Mouse (Mus musculus) c-Kit-positive CD71-positive TER-119-positive erythroid progenitor cells, embryonic 14.5 days (primary cell): ENCODE data around the gene Golga7b.
A peak's percentile ranks its signal among the peaks of the same experiment; 100 is the strongest.

ENCODE experiments used
- DNase-seq: peaks from one replicate; pipeline ENCODE4 v3.0.0-alpha.2; 2013; ENCODE audit warnings: low spot score

Golga7b gene

GRCm38 (mm10) chr19:42247519-42247918 lies at the start of gene Golga7b:
TSS of gene Golga7b (plus strand) at chr19:42247574.
- DNase-seq: no peak

GRCm38 (mm10) chr19:42198026-42198425 lies 49.3 kb upstream of the Golga7b start:
- no peak for DNase-seq

GRCm38 (mm10) chr19:42201696-42202381 lies 45.5 kb upstream of the Golga7b start, which contains the start of gene Sfrp5:
TSS of gene Sfrp5 (minus strand) at chr19:42202252.
- DNase-seq: no peak

- no peak for DNase-seq
Measured at GRCm38 (mm10) chr19:42202467-42202866, 44.9 kb upstream of the Golga7b start.

- no peak for DNase-seq
Measured at GRCm38 (mm10) chr19:42204306-42204705, 43.1 kb upstream of the Golga7b start.

- DNase-seq: no peak
Measured at GRCm38 (mm10) chr19:42205201-42205600, 42.2 kb upstream of the Golga7b start.

- DNase-seq: no peak
Measured at GRCm38 (mm10) chr19:42209485-42209884, 37.9 kb upstream of the Golga7b start.

- DNase-seq: no peak
Measured at GRCm38 (mm10) chr19:42209976-42210375, 37.4 kb upstream of the Golga7b start.

- DNase-seq: no peak
Measured at GRCm38 (mm10) chr19:42211936-42212335, 35.4 kb upstream of the Golga7b start.

- no peak for DNase-seq
Measured at GRCm38 (mm10) chr19:42214601-42215000, 32.8 kb upstream of the Golga7b start.

- no peak for DNase-seq
Measured at GRCm38 (mm10) chr19:42216699-42217373, 30.5 kb upstream of the Golga7b start.

- DNase-seq: no peak
Measured at GRCm38 (mm10) chr19:42217374-42217763, 30.0 kb upstream of the Golga7b start.

- DNase-seq: no peak
Measured at GRCm38 (mm10) chr19:42226451-42226850, 20.9 kb upstream of the Golga7b start.

GRCm38 (mm10) chr19:42229499-42230287 lies 17.7 kb upstream of the Golga7b start:
- DNase-seq: no peak

GRCm38 (mm10) chr19:42230288-42230568 lies 17.1 kb upstream of the Golga7b start:
- DNase-seq: peak; percentile 60

GRCm38 (mm10) chr19:42230986-42231385 lies 16.4 kb upstream of the Golga7b start:
- no peak for DNase-seq

- no peak for DNase-seq
Measured at GRCm38 (mm10) chr19:42237602-42238340, 9.6 kb upstream of the Golga7b start.

GRCm38 (mm10) chr19:42238341-42238715 lies 9.0 kb upstream of the Golga7b start:
- DNase-seq: no peak

- DNase-seq: no peak
Measured at GRCm38 (mm10) chr19:42240881-42241280, 6.5 kb upstream of the Golga7b start.

GRCm38 (mm10) chr19:42243401-42243800 lies 4.0 kb upstream of the Golga7b start:
- no peak for DNase-seq

GRCm38 (mm10) chr19:42246626-42247025 lies 748 bp upstream of the Golga7b start:
- no peak for DNase-seq
